Mouse (Mus musculus) forebrain, embryonic 15.5 days (tissue): ENCODE results near the gene Gm14326. TPM values are rescaled to one million over a fixed set of nuclear protein-coding genes. Genes with fewer than 3 reads are reported as not detected.
A peak's percentile ranks its signal among the peaks of the same experiment; 100 is the strongest.
"Not testable (repeated sequence)": the region's sequence is repeated elsewhere in the genome, so short reads cannot be mapped to it uniquely, and the experiment has no call there.

Experiments used
- ATAC-seq: fragments of 200-750 bp; cut with Nextera tagmentation; replicated peaks from 2 replicates; pipeline ENCODE4 v1.8.0; 2017; ENCODE audit warnings: mild to moderate bottlenecking, moderate TSS enrichment, moderate library complexity
- H3K27ac ChIP-seq: fragments of 300-500 bp; sonication (generic); replicated peaks from 2 replicates; pipeline ENCODE4 v1.5.1; 2015; ENCODE audit warnings: mild to moderate bottlenecking, inconsistent platforms
- H3K27me3 ChIP-seq: fragments of 300-500 bp; sonication (generic); 2 replicates; pipeline ENCODE4 v1.6.1; 2015; ENCODE audit warnings: inconsistent platforms
- H3K36me3 ChIP-seq: fragments of 300-500 bp; sonication (generic); 2 replicates; pipeline ENCODE4 v1.6.1; 2015; ENCODE audit warnings: mild to moderate bottlenecking, inconsistent platforms
- H3K4me1 ChIP-seq: fragments of 300-500 bp; sonication (generic); 2 replicates; pipeline ENCODE4 v1.6.1; 2015; ENCODE audit warnings: inconsistent platforms
- H3K4me2 ChIP-seq: fragments of 300-500 bp; sonication (generic); replicated peaks from 2 replicates; pipeline ENCODE4 v1.6.1; 2015; ENCODE audit warnings: mild to moderate bottlenecking, inconsistent platforms
- H3K4me3 ChIP-seq: fragments of 300-500 bp; sonication (generic); 2 replicates; pipeline ENCODE4 v1.5.1; 2015; ENCODE audit warnings: mild to moderate bottlenecking, inconsistent platforms
- H3K9ac ChIP-seq: fragments of 300-500 bp; sonication (generic); replicated peaks from 2 replicates; pipeline ENCODE4 v1.6.1; 2015; ENCODE audit warnings: mild to moderate bottlenecking, inconsistent platforms
- H3K9me3 ChIP-seq: fragments of 300-500 bp; sonication (generic); 2 replicates; pipeline ENCODE4 v1.6.1; 2016; ENCODE audit warnings: inconsistent platforms
- WGBS: fragments of 180-500 bp; shearing (Covaris S2); methylation state at CpG from one replicate; pipeline ENCODE4 v1.1.7; 2015; ENCODE audit warnings: mixed read lengths; 5-methylcytosine and 5-hydroxymethylcytosine counted together
- polyA plus RNA-seq: library from polyadenylated mRNA; unstranded; fragments of >200 nt; fragmentation: Nextera tagmentation; extraction: Ambion mirVana; gene quantifications from 2 replicates; pipeline ENCODE4 v1.2.1, GENCODE M21; 2015

The Gm14326 gene
- 14.4 and 14.5 TPM in 2 replicates for polyA plus RNA-seq

GRCm38 (mm10) chr2:177957145-177957544 lies at the start of gene Gm14326:
Gm14326 (minus strand) TSS chr2:177957297.
- H3K4me2 ChIP-seq, result peak within 1 kb of the TSS; percentile 43
- WGBS, result 0% methylated on average over 7 of the region's 7 CpGs
- peak within 1 kb of the TSS; percentile 46 for H3K9ac ChIP-seq

GRCm38 (mm10) chr2:177974814-177975213 lies 17.7 kb upstream of the Gm14326 start:
- not testable (repeated sequence) for H3K27me3 ChIP-seq, H3K9ac ChIP-seq, H3K4me2 ChIP-seq, H3K36me3 ChIP-seq, H3K4me3 ChIP-seq, H3K27ac ChIP-seq, H3K9me3 ChIP-seq, H3K4me1 ChIP-seq, ATAC-seq
- 80% methylated on average over 7 of the region's 7 CpGs for WGBS

More at GRCm38 (mm10) chr2:177957145-177957544, at the start of gene Gm14326:
- H3K4me1 ChIP-seq, H3K27ac ChIP-seq, H3K36me3 ChIP-seq, H3K9me3 ChIP-seq, ATAC-seq, H3K27me3 ChIP-seq: not testable (repeated sequence)
- peak within 1 kb of the TSS; percentile 48 for H3K4me3 ChIP-seq

GRCm38 (mm10) chr2:177956734-177957133 lies 363 bp downstream of the Gm14326 start:
- ATAC-seq, H3K9me3 ChIP-seq, H3K4me1 ChIP-seq, H3K27me3 ChIP-seq, H3K36me3 ChIP-seq, H3K27ac ChIP-seq: not testable (repeated sequence)
- H3K4me2 ChIP-seq, result peak overlapping the region; percentile 43
- H3K9ac ChIP-seq, result peak overlapping the region; percentile 46
- peak overlapping the region; percentile 48 for H3K4me3 ChIP-seq
- WGBS, result under 1% methylated on average over 18 of the region's 18 CpGs

GRCm38 (mm10) chr2:177925563-177926103 lies 31.5 kb downstream of the Gm14326 start, which contains the start of gene Zfp972:
Zfp972 (minus strand) TSS chr2:177925613.
- not testable (repeated sequence) for H3K9ac ChIP-seq, H3K4me1 ChIP-seq, ATAC-seq, H3K4me2 ChIP-seq, H3K27ac ChIP-seq, H3K9me3 ChIP-seq, H3K4me3 ChIP-seq, H3K27me3 ChIP-seq, H3K36me3 ChIP-seq
- 68% methylated on average over 4 of the region's 5 CpGs for WGBS

GRCm38 (mm10) chr2:177903276-177903675 lies 53.8 kb downstream of the Gm14326 start:
- not testable (repeated sequence) for ATAC-seq, H3K27ac ChIP-seq, H3K4me1 ChIP-seq, H3K27me3 ChIP-seq, H3K4me3 ChIP-seq, H3K36me3 ChIP-seq, H3K9me3 ChIP-seq, H3K4me2 ChIP-seq, H3K9ac ChIP-seq
- WGBS, result 93% methylated on average over 3 of the region's 12 CpGs

GRCm38 (mm10) chr2:177898171-177898570 lies 58.9 kb downstream of the Gm14326 start:
- 85% methylated on average over 2 of the region's 3 CpGs for WGBS
- H3K27ac ChIP-seq, ATAC-seq: not testable (repeated sequence)

GRCm38 (mm10) chr2:177897046-177897578 lies 60.0 kb downstream of the Gm14326 start, which contains the start of gene Gm14327:
Gm14327 (plus strand) TSS chr2:177897096.
- ATAC-seq, H3K36me3 ChIP-seq, H3K4me2 ChIP-seq, H3K4me1 ChIP-seq, H3K27ac ChIP-seq, H3K9me3 ChIP-seq, H3K27me3 ChIP-seq, H3K9ac ChIP-seq: not testable (repeated sequence)
- WGBS, result 55% methylated on average over 9 of the region's 13 CpGs
- H3K4me3 ChIP-seq, result peak within 1 kb of the TSS; percentile 18; the same call in 1 of the 2 replicates

More at GRCm38 (mm10) chr2:177898171-177898570, 58.9 kb downstream of the Gm14326 start:
- not testable (repeated sequence) for H3K4me3 ChIP-seq, H3K4me2 ChIP-seq, H3K9ac ChIP-seq, H3K9me3 ChIP-seq, H3K4me1 ChIP-seq, H3K27me3 ChIP-seq, H3K36me3 ChIP-seq

GRCm38 (mm10) chr2:177887743-177888142 lies 69.4 kb downstream of the Gm14326 start:
- not testable (repeated sequence) for H3K9me3 ChIP-seq, ATAC-seq, H3K4me2 ChIP-seq, H3K36me3 ChIP-seq, H3K27ac ChIP-seq, H3K4me3 ChIP-seq, H3K27me3 ChIP-seq, H3K4me1 ChIP-seq, H3K9ac ChIP-seq
- WGBS, result 94% methylated on average over 13 of the region's 14 CpGs

Other genes with a start within 250 kb of the Gm14326 start
- 7.8 and 9.1 TPM in 2 replicates for gene Gm14322, start 198.0 kb downstream of the Gm14326 start, polyA plus RNA-seq
- 33.5 and 35.4 TPM in 2 replicates for gene Gm14325, start 117.0 kb downstream of the Gm14326 start, polyA plus RNA-seq
- gene Gm14327, start 60.2 kb downstream of the Gm14326 start, polyA plus RNA-seq, result 2.3 and 2.4 TPM in 2 replicates
- 0.61 and 0.67 TPM in 2 replicates for gene Zfp972, start 31.7 kb downstream of the Gm14326 start, polyA plus RNA-seq
- gene Zfp971, start 66.0 kb upstream of the Gm14326 start, polyA plus RNA-seq, result 8.7 and 8.9 TPM in 2 replicates
- gene Zfp931, start 121.2 kb upstream of the Gm14326 start, polyA plus RNA-seq, result 13.4 TPM in 2 replicates
- gene Phactr3, start 161.7 kb upstream of the Gm14326 start, polyA plus RNA-seq, result 53.9 and 57.5 TPM in 2 replicates